ENCODE assay signal across 9 mouse cellular contexts in genomic region chr4:135656094-135656589, GRCm38 (mm10). TPM values are rescaled to one million over a fixed set of nuclear protein-coding genes. Genes with fewer than 3 reads are reported as not detected.
DNase-seq lines count a peak whose midpoint lies in the region; ATAC-seq lines count a peak whose summit lies in the region.
"Had no signal": no experiment of that assay in that cellular context is flagged by ENCODE, and none has a peak within 500 bp of the region (broad histone marks: within the 10 kb centered on the region; RNA-seq: fewer than 3 reads in every experiment).

No protein-coding gene starts in this region.

- H3K27ac ChIP-seq in forebrain, embryonic 14.5 days (ENCODE audit: low read depth, low read length) = no peak overlapping the region
- peak overlapping the region; percentile 44 for H3K27ac ChIP-seq in intestine, embryonic 15.5 days
- H3K27ac ChIP-seq: macrophage had no signal

- no peaks in the 10 kb centered on the region for H3K36me3 ChIP-seq in forebrain, embryonic 14.5 days (ENCODE audit: control insufficient read depth, insufficient read depth, low read length)
- no peaks in the 10 kb centered on the region for H3K36me3 ChIP-seq in intestine, embryonic 15.5 days

- peaks cover 12% of the 10 kb centered on the region; the same call in 1 of the 2 replicates for H3K4me1 ChIP-seq in forebrain, embryonic 14.5 days (ENCODE audit: control insufficient read depth, insufficient read depth, low read length)
- H3K4me1 ChIP-seq in intestine, embryonic 15.5 days (replicated peaks) = peaks cover 34% of the 10 kb centered on the region

- peak; percentile 54 for ATAC-seq in forebrain, embryonic 14.5 days
- ATAC-seq in intestine, embryonic 15.5 days = peak; percentile 37; the same call in 1 of the 2 replicates

- peak overlapping the region; percentile 28; the same call in 1 of the 2 replicates for H3K4me2 ChIP-seq in forebrain, embryonic 14.5 days (ENCODE audit: low read length)
- H3K4me2 ChIP-seq in intestine, embryonic 15.5 days (replicated peaks) = peak overlapping the region; percentile 21; the same call in 1 of the 2 replicates

- H3K4me3 ChIP-seq in forebrain, embryonic 14.5 days (ENCODE audit: low read depth, low read length) = no peak overlapping the region
- no peak overlapping the region for H3K4me3 ChIP-seq in intestine, embryonic 15.5 days (replicated peaks)

- WGBS in forebrain, embryonic 14.5 days = 18% methylated on average over 10 of the region's 10 CpGs
- WGBS in intestine, embryonic 15.5 days = 27% methylated on average over 10 of the region's 10 CpGs

- H3K27me3 ChIP-seq in forebrain, embryonic 14.5 days (replicated peaks; ENCODE audit: control insufficient read depth, insufficient read depth, low read length) = no peaks in the 10 kb centered on the region
- no peaks in the 10 kb centered on the region for H3K27me3 ChIP-seq in intestine, embryonic 15.5 days (replicated peaks)

- no peaks in the 10 kb centered on the region for H3K9me3 ChIP-seq in forebrain, embryonic 14.5 days (replicated peaks; ENCODE audit: control insufficient read depth, low read length)
- H3K9me3 ChIP-seq in intestine, embryonic 15.5 days = no peaks in the 10 kb centered on the region

- DNase-seq in cerebellum, postnatal 14 days = peak; percentile 22 to 55
- no peak for DNase-seq in cerebellum, adult 9-11 months
- peak; percentile 66 for DNase-seq in forebrain, embryonic 14.5 days (ENCODE audit: low spot score)
- peak; percentile 66 for DNase-seq in lung, postnatal 10 days
- DNase-seq in gastrocnemius, postnatal 4 days (ENCODE audit: low spot score in 2 of 2) = no peak
- no peak for DNase-seq in right cerebral cortex, postnatal 36 days (ENCODE audit: low spot score in 2 of 2)
- DNase-seq in cerebellum, adult 9-10 months = no peak

- no peak overlapping the region for H3K9ac ChIP-seq in forebrain, embryonic 14.5 days (ENCODE audit: low read length)
- no peak overlapping the region for H3K9ac ChIP-seq in intestine, embryonic 15.5 days

RNA-seq across cellular contexts. Expression of gene Ifnlr1, which starts 29.9 kb away (rescaled TPM):
- polyA plus RNA-seq in forebrain, embryonic 14.5 days (2014; fragmentation: Nextera tagmentation; extraction: Ambion mirVana) = 0.15 TPM in 1 of 2 replicates, not detected in the other
- 3.6 and 4.2 TPM in 2 replicates for polyA plus RNA-seq in intestine, embryonic 15.5 days (2015; fragmentation: Nextera tagmentation; extraction: Ambion mirVana)
- total RNA-seq in gastrocnemius, postnatal 4 days (2021) = under 1 TPM; 0.16 to 0.17 TPM

Comparison
In these comparisons a context has a peak if more than half of its experiments do, and no peak if none do; other contexts are left out.
1. DNase-seq: peak in cerebellum, postnatal 14 days (2 of 2), forebrain, embryonic 14.5 days (single experiment) and lung, postnatal 10 days (single experiment); none in cerebellum, adult 9-11 months (single experiment), gastrocnemius, postnatal 4 days (0 of 2), right cerebral cortex, postnatal 36 days (0 of 2) and cerebellum, adult 9-10 months (single experiment).